Mouse (Mus musculus): Measurements from ENCODE around the gene Oxct1. TPM values are rescaled to one million over a fixed set of nuclear protein-coding genes. Genes with fewer than 3 reads are reported as not detected.

The Oxct1 gene
- 10 to 100 TPM; 64.5 to 67.1 TPM for total RNA-seq (2021)
- long read RNA-seq, experiment 1, transcript Oxct1-201 (17 exons, 3,527 nt) = major isoform, 81 of 85 reads
- long read RNA-seq, experiment 1, partial matches to known transcripts = 2 of 85 reads
- long read RNA-seq, experiment 1, other reads (novel, unspliced or antisense) = 2 of 85 reads
- long read RNA-seq, experiment 2, transcript Oxct1-201 (17 exons, 3,527 nt) = major isoform, 84 of 93 reads
- long read RNA-seq, experiment 2, partial matches to known transcripts = 6 of 93 reads
- long read RNA-seq, experiment 2, other reads (novel, unspliced or antisense) = 3 of 93 reads

GRCm38 (mm10) chr15:4026231-4026773 lies at the start of gene Oxct1:
Gene Oxct1, plus strand, starts transcription at chr15:4026383.
- peak; percentile 78 for DNase-seq

- DNase-seq = no peak
Measured at GRCm38 (mm10) chr15:3978279-3978678, 47.9 kb upstream of the Oxct1 start.

DNA sequence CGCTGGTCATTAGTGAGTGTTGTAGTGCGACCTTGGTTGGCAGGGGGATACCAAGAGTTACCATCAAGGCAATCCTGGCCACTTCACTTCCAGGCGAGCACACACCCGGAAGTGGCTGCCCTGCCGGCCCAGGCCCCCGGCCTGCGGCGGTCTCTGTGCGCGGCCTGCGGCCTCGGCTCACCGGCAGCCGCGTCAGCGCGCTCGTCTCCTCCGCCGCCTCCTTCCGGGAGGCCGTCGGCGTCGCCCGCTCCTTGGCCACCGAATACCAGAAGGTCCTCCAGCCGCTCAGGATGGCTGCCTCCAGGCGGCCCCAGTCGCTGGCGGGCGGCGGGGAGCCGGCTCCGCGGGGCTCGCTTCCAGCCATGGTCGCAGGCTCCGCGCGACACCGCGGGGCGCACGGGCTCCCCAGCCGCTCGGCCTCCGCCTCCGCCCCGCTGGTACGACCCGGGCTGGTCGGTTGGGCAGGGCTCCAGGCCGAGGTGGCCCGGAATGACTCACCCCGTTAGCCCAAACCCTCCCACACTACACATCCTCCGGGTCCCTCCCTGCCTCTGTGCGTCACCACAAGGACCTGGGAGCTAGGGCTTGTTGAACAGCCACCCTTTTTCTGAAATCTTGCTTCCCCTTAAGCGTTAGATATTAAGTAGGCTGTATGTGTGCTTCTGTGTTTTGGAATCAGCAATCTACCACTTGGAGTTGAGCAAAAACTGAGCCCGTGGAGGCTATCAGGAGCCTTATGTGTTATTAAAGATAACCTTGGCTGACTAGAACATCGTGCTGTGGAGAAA lies 46.9 kb upstream of the Oxct1 start, which contains the start of gene Fbxo4:
Gene Fbxo4 (minus strand): TSS at position 513 of the 788 bp plus-strand sequence.
- peak; percentile 88 for DNase-seq

DNA sequence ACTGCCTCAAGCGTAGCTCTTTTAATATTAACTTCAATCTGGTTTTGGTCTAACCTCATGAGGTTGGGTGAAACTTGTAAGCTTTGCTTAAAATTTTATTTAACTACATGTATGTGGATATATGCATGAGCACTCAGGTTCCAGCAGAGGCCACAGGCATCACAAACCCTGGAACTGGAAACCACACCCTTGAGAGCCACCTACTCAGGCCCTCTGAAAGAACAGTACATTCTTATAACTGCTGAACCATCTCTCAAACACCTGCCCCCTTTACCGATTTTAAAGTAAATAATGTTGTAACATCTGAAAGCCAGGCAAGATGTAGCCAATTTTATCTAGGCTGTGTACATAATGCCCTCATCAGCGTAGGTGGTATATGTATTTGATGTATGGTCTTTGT lies 46.3 kb upstream of the Oxct1 start:
- DNase-seq = no peak

DNA sequence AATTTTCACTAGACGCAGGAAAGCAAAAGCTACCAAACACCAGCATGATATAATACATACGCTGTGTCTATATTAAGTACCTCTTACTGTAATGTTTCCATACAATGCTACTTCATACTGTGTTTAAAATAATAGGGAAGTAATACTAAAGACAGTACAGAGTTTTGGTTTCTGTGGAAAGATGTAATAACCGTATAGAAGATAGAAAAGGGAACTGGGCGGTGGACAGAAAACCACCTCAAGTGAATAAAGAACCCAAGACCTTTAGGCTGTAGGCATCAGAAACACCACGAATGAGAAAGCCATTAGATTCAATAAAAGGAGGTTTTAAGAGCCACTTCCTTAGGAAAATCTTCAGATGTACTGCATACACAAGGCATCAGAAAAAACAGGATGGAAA lies 43.5 kb upstream of the Oxct1 start:
- no peak for DNase-seq

DNA sequence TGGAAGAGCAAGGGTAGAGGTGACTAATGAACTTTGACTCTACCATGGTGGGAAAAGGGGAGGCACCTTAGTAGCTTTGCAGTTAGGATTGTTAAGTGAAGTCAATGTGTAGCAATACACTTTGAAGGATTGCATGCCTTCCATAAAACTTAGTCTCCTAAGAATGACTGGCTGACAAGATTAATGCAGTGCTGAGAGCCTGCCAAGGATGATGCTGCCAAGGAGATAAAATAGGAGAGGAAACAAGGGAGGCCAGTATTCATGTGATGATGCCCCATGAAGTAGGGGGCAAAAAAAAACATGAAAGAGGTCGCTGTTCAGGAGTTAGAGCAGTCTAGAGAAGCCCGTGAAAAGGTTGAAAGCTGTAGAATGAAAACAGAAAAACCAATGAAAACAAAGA lies 41.3 kb upstream of the Oxct1 start:
- no peak for DNase-seq

DNA sequence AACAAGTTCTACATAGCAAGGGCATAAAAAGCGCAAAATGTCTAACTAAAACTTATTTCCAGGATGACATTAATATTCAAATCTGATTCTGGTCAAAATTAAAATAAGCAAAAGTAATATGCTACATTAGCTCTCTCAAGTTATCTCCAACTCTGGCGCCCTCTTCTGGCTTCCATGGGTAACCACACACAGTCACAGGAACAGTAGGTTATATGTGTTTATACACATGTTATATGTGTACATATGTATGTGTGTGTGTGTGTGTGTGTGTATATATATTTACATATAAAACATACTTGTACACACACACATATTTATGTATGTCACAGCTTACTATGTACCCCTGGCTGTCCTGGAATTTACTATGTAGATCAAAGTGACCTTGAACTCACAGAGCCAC lies 38.2 kb upstream of the Oxct1 start:
- DNase-seq = peak; percentile 30

DNA sequence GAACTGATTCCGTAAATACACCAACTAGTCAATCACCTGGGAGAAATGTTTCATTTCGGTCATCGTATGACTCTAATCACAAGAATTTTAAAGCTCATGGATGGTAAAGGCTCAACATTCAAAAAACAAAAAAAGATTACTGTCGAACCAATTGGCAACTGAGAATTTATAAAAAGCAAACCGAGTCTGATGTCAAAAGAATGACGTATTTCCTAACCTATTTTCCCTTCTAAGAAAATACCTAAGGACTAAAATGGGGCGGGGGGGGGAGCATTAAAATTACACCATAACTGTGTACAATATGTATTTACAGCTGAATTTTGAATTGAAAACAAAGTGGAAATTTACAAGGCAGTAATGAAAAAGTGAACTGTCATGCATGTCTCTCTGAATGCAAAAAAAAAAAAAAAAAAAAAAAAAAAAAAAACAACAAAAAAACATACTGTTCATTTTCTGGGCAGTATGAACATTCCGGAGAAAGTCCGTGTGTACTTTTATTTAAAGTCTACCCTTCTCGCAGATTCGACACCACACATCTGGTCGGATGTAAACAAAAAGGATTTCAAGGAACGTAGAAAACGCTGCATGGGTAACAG lies 31.2 kb upstream of the Oxct1 start:
- no peak for DNase-seq

DNA sequence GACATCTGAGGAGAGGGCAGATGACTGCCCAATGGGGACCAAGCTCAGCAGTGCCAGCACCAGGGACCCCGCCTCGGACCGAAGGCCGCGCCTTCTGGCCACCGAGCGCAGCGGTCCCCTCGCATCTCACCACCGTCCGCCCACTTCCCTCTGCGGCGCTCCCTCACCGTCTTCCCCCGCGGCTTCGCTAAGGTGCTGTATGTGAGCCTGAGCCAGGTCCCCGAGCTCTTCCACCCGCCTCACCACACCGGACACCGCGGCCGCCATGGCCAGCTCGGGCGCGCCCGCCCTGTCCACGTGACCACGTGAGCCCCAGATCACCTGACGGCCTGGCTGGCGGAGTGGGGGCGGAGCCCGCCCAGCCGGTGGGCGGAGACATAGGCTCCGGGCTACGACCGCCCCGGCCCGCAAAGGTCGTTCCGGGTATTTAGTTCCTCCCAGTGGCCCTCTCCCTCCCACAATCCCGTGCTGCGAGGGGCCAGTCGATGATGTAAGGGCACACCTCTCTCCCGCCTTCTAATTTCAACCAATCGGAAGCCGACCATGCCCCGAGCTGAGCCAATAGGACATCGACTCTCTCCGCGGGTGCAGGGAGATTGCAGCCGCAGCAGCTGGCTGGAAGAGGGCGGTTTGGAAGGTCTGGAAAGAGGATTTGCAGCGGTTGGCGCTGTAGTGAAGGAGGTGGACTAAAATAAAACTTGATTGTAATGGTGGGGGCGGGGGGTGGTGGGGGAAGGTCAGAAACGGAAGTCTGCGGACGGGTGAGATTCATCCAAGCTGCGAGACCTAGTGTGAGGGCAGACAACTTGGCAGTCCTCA lies 30.5 kb upstream of the Oxct1 start, which contains the start of gene AW549877:
Gene AW549877 (minus strand): TSS at position 297 of the 819 bp plus-strand sequence.
- peak; percentile 99 for DNase-seq

GRCm38 (mm10) chr15:3996267-3997010 lies 29.7 kb upstream of the Oxct1 start:
- DNase-seq = no peak

DNA sequence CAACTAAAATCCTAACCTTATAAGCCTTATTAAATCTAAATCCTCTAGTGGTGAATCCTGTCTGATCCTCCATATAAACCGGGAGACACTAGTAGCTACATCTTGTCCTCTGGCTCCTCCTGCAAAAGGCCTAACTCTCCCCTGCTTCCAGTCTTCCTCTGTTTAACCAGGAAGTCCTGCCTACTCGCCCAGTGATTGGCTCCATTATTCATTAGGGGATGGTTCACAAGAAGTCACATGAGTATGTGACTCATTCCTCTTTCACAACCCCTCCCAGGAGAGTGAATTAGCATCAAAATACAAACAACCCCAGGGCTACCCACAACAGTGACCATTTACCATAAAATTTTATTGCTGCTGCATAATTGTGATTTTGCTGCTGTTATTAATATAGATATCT lies 27.0 kb upstream of the Oxct1 start:
- DNase-seq = no peak

DNA sequence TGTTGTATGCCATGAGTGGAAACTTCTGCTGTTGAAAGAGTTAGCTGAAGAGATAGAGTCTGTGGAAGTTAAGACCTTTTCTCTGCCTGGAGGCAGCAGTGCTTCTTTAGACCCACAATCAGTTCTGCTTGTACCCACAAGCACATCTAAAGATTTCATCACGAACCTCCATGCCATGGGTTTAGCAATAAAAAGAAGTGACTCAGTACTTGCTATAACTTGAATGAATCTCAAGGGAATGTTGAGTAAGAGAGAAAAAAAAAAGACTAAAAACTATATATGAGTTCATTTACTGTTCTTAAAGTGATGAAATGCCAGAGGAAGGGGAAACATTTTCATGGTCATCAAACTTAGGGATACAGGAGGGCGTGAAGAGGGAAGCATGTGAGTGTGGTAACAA lies 25.6 kb upstream of the Oxct1 start:
- no peak for DNase-seq

DNA sequence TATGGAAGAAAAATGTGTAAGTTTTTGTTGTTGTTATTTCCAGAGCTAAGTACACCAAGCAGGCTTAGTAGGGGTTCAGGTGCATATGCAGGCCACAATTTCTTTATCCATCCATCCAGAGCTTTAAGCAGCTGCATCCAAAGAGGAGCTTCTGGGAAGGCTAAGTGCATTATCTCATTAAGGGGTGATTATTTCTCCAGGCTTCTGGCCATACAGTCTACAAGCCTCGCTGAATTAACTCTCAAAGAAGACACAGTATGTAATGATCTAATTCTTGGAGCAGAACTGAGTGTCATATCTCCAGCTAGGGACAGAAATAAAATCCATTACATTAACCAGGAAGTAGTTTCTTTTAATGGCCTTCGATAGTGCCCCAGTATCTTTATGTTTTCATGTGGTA lies 12.3 kb upstream of the Oxct1 start:
- no peak for DNase-seq

GRCm38 (mm10) chr15:4020711-4021110 lies 5.5 kb upstream of the Oxct1 start:
- DNase-seq = no peak

- DNase-seq = no peak
Measured at GRCm38 (mm10) chr15:4023747-4024146, 2.4 kb upstream of the Oxct1 start.

GRCm38 (mm10) chr15:4024726-4025507 lies 1.3 kb upstream of the Oxct1 start:
- DNase-seq = no peak

DNA sequence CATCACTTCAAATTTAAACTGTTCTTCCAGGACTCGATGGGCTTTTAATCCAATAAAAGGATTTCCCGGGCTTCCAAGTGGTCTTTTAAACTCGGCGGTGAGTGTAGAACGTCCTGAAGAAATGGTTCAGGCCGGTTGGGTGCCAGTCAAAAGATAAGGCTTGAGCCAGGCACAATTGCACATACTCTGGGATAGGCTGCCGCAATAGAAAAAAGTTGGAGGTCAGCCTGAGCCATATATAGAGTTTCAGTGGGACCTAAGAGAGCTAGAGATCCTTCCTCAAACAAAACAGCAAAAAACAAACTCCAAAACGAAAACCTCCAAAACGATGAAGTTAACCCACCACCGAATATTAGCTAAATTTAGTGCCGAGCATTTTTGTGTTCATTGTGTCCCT lies 677 bp upstream of the Oxct1 start:
- no peak for DNase-seq

DNA sequence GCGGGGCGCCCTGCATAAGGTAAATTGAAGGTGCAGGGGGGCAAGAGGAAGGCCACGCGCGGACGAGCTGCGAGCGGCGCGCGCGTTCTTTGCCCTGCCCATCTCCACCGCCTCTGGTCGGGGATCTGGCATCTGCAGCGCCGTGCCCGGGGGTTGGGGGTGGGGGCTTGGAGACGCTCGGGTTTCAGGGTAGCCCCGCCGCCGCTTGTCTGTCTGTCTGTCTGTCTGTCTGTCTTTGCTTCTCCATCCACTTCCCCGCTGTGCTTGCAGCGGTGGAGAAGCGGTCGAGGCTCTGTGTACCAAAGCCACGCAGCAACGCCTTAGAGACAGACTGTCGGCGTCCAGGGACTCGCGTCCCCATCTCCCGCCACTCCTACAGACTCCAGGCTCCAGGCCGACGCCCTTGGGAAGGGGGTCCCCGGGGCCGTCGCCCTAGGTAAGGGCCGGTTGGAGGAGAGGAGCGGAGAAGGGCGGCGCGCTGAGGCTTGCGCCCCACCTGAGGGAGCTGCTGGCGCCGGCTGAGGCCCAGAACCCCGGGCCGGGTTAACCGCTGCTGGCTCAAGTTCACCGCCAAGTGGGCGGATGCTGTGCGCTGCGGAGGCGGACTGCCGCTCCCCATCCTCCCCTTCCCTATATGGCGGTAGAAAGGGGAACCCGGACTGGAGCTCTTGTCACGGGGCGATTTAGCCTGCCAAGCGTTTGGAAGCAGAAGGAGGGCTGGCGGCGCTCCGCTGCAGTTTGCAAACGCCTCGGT lies 825 bp downstream of the Oxct1 start:
- peak; percentile 71 for DNase-seq

DNA sequence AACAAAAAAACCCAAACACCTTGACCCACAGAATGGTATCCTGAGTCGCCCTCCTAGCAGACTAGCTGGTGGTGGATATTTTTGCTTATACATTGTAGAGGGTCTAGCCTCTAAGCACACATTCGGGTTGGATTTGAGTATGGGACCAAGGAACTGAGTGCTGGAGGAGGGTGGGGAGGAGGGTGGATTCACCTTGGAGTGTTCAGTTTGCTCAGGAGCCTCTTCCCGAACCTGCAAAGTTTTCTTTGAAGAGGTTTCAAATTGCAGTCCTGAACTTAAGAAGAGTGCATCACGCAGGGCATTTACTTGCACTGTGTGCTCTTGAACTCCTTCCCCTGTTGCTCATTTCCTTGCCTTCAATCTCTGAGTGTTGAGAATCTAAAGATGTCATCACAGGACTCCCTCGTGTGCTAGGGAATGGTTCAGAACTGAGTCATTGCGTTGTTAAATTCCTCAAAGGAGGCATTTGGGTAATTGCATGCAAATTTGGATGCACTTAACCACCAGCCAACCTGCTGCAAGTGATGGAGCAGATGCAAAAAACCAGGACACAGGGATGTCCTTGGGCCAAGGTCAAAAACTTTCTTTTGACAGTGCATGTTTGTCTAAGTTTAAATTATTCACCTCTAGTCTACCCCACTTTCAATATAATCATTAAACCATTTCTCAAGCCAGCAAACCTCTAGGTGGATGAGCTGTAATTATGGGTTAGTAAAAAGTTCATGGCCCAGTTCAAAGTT lies 1.7 kb downstream of the Oxct1 start:
- DNase-seq = no peak
